Mouse (Mus musculus): ENCODE data around the gene Sfxn4. TPM values are rescaled to one million over a fixed set of nuclear protein-coding genes. Genes with fewer than 3 reads are reported as not detected.
A peak's percentile ranks its signal among the peaks of the same experiment; 100 is the strongest.
"Not testable (repeated sequence)": the region's sequence is repeated elsewhere in the genome, so short reads cannot be mapped to it uniquely, and the experiment has no call there.

The Sfxn4 gene
- total and polyA plus RNA-seq, 3 experiments = 0.13 to 6.1 (median 0.82) TPM

GRCm38 (mm10) chr19:60883129-60883528, 21.9 kb upstream of the Sfxn4 start:
- peaks cover 9% of the 10 kb centered on the region for H3K4me1 ChIP-seq (ENCODE audit: insufficient read depth, low read depth, low read length)
- no peaks in the 10 kb centered on the region for H3K36me3 ChIP-seq (replicated peaks)
- DNase-seq (ENCODE audit: low spot score) = no peak
- no peak overlapping the region for H3K4me3 ChIP-seq (ENCODE audit: low read depth, low read length)
- H3K27me3 ChIP-seq (ENCODE audit: insufficient read depth, low read length) = no peaks in the 10 kb centered on the region
- no peak for TF ChIP-seq TAL1 (conservative IDR thresholded peaks at IDR 0.05; ENCODE audit: low read depth, low read length)
- no peak for TF ChIP-seq POLR2AphosphoS5 (IDR thresholded peaks at IDR 0.05; ENCODE audit: insufficient replicate concordance, low read depth, low read length)
- TF ChIP-seq GATA1 (IDR thresholded peaks at IDR 0.05; ENCODE audit: borderline replicate concordance, low read length) = no peak
- TF ChIP-seq GATA2 (IDR thresholded peaks at IDR 0.05; ENCODE audit: borderline replicate concordance, low read depth, low read length) = no peak
- no peaks in the 10 kb centered on the region for H3K9me3 ChIP-seq (replicated peaks)
- peak; percentile 29 for ATAC-seq (ENCODE audit: extremely low read depth, insufficient number of reproducible peaks, low FRiP score, poor library complexity, severe bottlenecking)

DNA sequence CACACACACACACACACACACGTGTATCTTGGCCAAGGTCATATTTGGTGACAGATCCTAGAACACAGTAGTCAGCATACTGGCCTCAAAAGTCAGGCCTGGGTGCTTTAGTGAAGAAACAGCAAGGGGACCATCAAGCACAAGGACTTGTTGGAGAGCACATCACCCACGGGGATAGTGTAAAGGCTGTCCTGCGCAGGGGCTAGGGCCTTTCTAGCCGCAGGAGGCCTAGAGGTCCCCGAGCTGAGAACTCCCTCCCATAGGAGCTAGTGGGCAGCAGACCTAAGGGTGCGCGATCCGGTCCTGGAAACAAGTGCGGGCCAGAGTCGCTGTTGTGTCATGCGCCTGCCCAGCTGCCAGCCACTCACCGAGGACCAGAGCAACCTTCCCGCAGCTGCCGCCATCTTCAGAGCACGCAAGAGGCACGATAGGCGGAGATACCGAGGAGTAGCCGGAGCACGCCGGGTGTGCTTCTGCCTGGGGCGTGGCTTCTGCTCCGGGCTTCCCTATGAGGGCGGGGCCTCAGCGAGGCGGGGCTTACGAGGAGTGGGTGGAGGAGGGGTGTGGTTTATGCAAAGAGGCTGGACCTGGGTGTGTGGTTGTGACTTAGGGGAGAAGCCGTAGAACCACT, 12.9 kb upstream of the Sfxn4 start, which contains the start of gene Prdx3:
Gene Prdx3, minus strand, starts transcription at position 493 of the 631 bp plus-strand sequence.
- peak; percentile 78 for DNase-seq (ENCODE audit: low spot score)
- H3K27me3 ChIP-seq (ENCODE audit: insufficient read depth, low read length) = no peaks in the 10 kb centered on the region
- H3K4me3 ChIP-seq (ENCODE audit: low read depth, low read length) = peak within 1 kb of the TSS; percentile 92
- H3K4me1 ChIP-seq (ENCODE audit: insufficient read depth, low read depth, low read length) = peaks cover 38% of the 10 kb centered on the region
- TF ChIP-seq TAL1 (conservative IDR thresholded peaks at IDR 0.05; ENCODE audit: low read depth, low read length) (no peak), GATA1 (IDR thresholded peaks at IDR 0.05; ENCODE audit: borderline replicate concordance, low read length) (no peak), CTCF (IDR thresholded peaks at IDR 0.05; ENCODE audit: low read depth, low read length) (no peak), GATA2 (IDR thresholded peaks at IDR 0.05; ENCODE audit: borderline replicate concordance, low read depth, low read length) (no peak), POLR2AphosphoS5 (IDR thresholded peaks at IDR 0.05; ENCODE audit: insufficient replicate concordance, low read depth, low read length) (no peak)
- H3K36me3 ChIP-seq (replicated peaks) = peaks cover 28% of the 10 kb centered on the region
- H3K9me3 ChIP-seq (replicated peaks) = no peaks in the 10 kb centered on the region
- ATAC-seq (ENCODE audit: extremely low read depth, insufficient number of reproducible peaks, low FRiP score, poor library complexity, severe bottlenecking) = peak; percentile 87

DNA sequence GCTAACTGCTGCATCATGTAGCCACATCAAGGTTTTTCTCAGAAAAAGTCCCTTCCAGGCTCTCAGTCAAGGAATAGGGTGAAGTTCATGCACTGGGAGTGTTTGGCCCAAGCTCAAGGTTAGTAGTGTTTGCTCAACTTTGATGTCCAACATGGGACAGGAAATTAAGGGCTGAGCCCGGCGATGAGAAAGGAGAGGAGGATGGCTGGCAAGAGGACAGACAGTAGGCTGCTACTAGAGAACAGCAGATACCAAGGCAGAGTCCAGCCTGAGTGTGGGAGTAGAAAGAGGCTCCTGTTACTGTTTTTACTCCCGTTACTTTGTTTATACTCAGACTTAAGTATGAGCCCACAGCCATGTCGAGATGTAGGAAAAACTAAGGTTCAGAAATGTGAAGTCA, 12.2 kb upstream of the Sfxn4 start:
- Histone ChIP-seq H3K4me3 (ENCODE audit: low read depth, low read length) (peak overlapping the region; percentile 92), H3K27me3 (ENCODE audit: insufficient read depth, low read length) (no peaks in the 10 kb centered on the region), H3K9me3 (replicated peaks) (no peaks in the 10 kb centered on the region), H3K4me1 (ENCODE audit: insufficient read depth, low read depth, low read length) (peaks cover 39% of the 10 kb centered on the region), H3K36me3 (replicated peaks) (peaks cover 34% of the 10 kb centered on the region)
- DNase-seq (ENCODE audit: low spot score) = peak; percentile 8
- TF ChIP-seq CTCF (IDR thresholded peaks at IDR 0.05; ENCODE audit: low read depth, low read length) = no peak
- TF ChIP-seq GATA1 (IDR thresholded peaks at IDR 0.05; ENCODE audit: borderline replicate concordance, low read length) = no peak
- no peak for TF ChIP-seq POLR2AphosphoS5 (IDR thresholded peaks at IDR 0.05; ENCODE audit: insufficient replicate concordance, low read depth, low read length)
- no peak for TF ChIP-seq GATA2 (IDR thresholded peaks at IDR 0.05; ENCODE audit: borderline replicate concordance, low read depth, low read length)
- ATAC-seq (ENCODE audit: extremely low read depth, insufficient number of reproducible peaks, low FRiP score, poor library complexity, severe bottlenecking) = no peak

DNA sequence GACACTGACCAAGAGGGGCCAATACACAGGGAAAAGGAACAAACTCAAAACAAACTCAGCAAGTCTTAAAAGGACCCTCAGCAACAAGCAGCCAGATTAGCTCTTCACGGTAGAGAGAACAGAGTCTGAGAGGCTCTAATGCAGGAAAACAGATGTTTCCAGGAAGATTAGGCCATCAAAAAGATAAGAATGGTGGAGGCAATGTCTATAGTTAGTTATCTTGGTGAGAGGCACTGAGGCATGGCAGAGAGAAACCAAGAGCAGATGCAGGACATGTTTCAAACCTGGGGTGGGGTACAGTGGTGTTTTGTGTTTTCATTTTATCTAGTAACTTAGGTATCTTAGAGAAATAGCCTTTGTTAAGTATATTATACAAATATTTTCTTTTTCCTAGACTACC, 11.0 kb upstream of the Sfxn4 start:
- peaks cover 44% of the 10 kb centered on the region for H3K36me3 ChIP-seq (replicated peaks)
- peaks cover 45% of the 10 kb centered on the region for H3K4me1 ChIP-seq (ENCODE audit: insufficient read depth, low read depth, low read length)
- no peaks in the 10 kb centered on the region for H3K9me3 ChIP-seq (replicated peaks)
- ATAC-seq (ENCODE audit: extremely low read depth, insufficient number of reproducible peaks, low FRiP score, poor library complexity, severe bottlenecking) = peak; percentile 81
- peak; percentile 47 for DNase-seq (ENCODE audit: low spot score)
- peak overlapping the region; percentile 31; the same call in 1 of the 2 replicates for H3K4me3 ChIP-seq (ENCODE audit: low read depth, low read length)
- TF ChIP-seq POLR2AphosphoS5 (IDR thresholded peaks at IDR 0.05; ENCODE audit: insufficient replicate concordance, low read depth, low read length) (no peak), GATA1 (IDR thresholded peaks at IDR 0.05; ENCODE audit: borderline replicate concordance, low read length) (no peak), TAL1 (conservative IDR thresholded peaks at IDR 0.05; ENCODE audit: low read depth, low read length) (peak; percentile 93)
- no peaks in the 10 kb centered on the region for H3K27me3 ChIP-seq (ENCODE audit: insufficient read depth, low read length)

- no peaks in the 10 kb centered on the region for H3K27me3 ChIP-seq (ENCODE audit: insufficient read depth, low read length)
- peak overlapping the region; percentile 31; the same call in 1 of the 2 replicates for H3K4me3 ChIP-seq (ENCODE audit: low read depth, low read length)
- no peaks in the 10 kb centered on the region for H3K9me3 ChIP-seq (replicated peaks)
- no peak for DNase-seq (ENCODE audit: low spot score)
- H3K36me3 ChIP-seq (replicated peaks) = peaks cover 51% of the 10 kb centered on the region
- no peak for ATAC-seq (ENCODE audit: extremely low read depth, insufficient number of reproducible peaks, low FRiP score, poor library complexity, severe bottlenecking)
- H3K4me1 ChIP-seq (ENCODE audit: insufficient read depth, low read depth, low read length) = peaks cover 47% of the 10 kb centered on the region
- TF ChIP-seq GATA1 (IDR thresholded peaks at IDR 0.05; ENCODE audit: borderline replicate concordance, low read length) = no peak
- no peak for TF ChIP-seq POLR2AphosphoS5 (IDR thresholded peaks at IDR 0.05; ENCODE audit: insufficient replicate concordance, low read depth, low read length)
- TF ChIP-seq GATA2 (IDR thresholded peaks at IDR 0.05; ENCODE audit: borderline replicate concordance, low read depth, low read length) = no peak
- no peak for TF ChIP-seq CTCF (IDR thresholded peaks at IDR 0.05; ENCODE audit: low read depth, low read length)
- TF ChIP-seq TAL1 (conservative IDR thresholded peaks at IDR 0.05; ENCODE audit: low read depth, low read length) = no peak
These were observed 10.1 kb upstream of the Sfxn4 start for GRCm38 (mm10) chr19:60871366-60871765.

GRCm38 (mm10) chr19:60870489-60870888, 9.2 kb upstream of the Sfxn4 start:
- no peak for ATAC-seq (ENCODE audit: extremely low read depth, insufficient number of reproducible peaks, low FRiP score, poor library complexity, severe bottlenecking)
- Histone ChIP-seq H3K36me3 (replicated peaks) (peaks cover 58% of the 10 kb centered on the region), H3K27me3 (ENCODE audit: insufficient read depth, low read length) (no peaks in the 10 kb centered on the region), H3K9me3 (replicated peaks) (no peaks in the 10 kb centered on the region), H3K4me3 (ENCODE audit: low read depth, low read length) (no peak overlapping the region), H3K4me1 (ENCODE audit: insufficient read depth, low read depth, low read length) (peaks cover 47% of the 10 kb centered on the region)
- no peak for DNase-seq (ENCODE audit: low spot score)
- TF ChIP-seq GATA1 (IDR thresholded peaks at IDR 0.05; ENCODE audit: borderline replicate concordance, low read length) (no peak), TAL1 (conservative IDR thresholded peaks at IDR 0.05; ENCODE audit: low read depth, low read length) (no peak), POLR2AphosphoS5 (IDR thresholded peaks at IDR 0.05; ENCODE audit: insufficient replicate concordance, low read depth, low read length) (no peak), GATA2 (IDR thresholded peaks at IDR 0.05; ENCODE audit: borderline replicate concordance, low read depth, low read length) (no peak), CTCF (IDR thresholded peaks at IDR 0.05; ENCODE audit: low read depth, low read length) (no peak)

- H3K27me3 ChIP-seq (ENCODE audit: insufficient read depth, low read length); H3K9me3 ChIP-seq (replicated peaks); H3K4me3 ChIP-seq (ENCODE audit: low read depth, low read length); DNase-seq (ENCODE audit: low spot score); ATAC-seq (ENCODE audit: extremely low read depth, insufficient number of reproducible peaks, low FRiP score, poor library complexity, severe bottlenecking): not testable (repeated sequence)
- H3K36me3 ChIP-seq (replicated peaks) = peaks cover 75% of the 10 kb centered on the region
- H3K4me1 ChIP-seq (ENCODE audit: insufficient read depth, low read depth, low read length) = peaks cover 37% of the 10 kb centered on the region
These were observed 4.9 kb upstream of the Sfxn4 start for GRCm38 (mm10) chr19:60866169-60866568.

All from G1E (cell line).